Mouse (Mus musculus) spleen, adult 12 weeks (tissue): ENCODE results near the gene Tesk1.

Source experiments
- DNase-seq: peaks from one replicate; pipeline ENCODE4 v3.0.0; 2022; ENCODE audit warnings: low spot score

Tesk1 gene

DNA sequence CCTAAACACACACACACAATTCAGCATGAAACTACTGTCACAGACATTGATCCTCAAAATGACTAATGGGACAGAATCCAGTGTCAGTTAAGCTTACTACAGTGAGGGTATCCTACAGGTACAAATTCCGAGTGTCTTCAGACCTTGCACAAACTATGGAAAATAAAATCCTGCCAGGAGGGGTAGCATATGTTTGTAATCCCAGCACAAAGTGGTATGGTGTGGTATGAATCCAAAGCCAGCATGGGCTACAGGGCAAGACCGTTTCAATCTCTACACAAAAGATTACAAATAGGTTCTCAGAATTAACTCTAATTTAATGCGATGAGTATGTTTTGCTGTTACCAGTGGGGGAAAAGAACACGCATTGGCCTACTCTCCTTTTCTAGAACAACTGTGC is at the start of gene Tesk1:
TSS of gene Tesk1 (plus strand) at position 301 of the 400 bp plus-strand sequence.
- DNase-seq, result no peak

DNA sequence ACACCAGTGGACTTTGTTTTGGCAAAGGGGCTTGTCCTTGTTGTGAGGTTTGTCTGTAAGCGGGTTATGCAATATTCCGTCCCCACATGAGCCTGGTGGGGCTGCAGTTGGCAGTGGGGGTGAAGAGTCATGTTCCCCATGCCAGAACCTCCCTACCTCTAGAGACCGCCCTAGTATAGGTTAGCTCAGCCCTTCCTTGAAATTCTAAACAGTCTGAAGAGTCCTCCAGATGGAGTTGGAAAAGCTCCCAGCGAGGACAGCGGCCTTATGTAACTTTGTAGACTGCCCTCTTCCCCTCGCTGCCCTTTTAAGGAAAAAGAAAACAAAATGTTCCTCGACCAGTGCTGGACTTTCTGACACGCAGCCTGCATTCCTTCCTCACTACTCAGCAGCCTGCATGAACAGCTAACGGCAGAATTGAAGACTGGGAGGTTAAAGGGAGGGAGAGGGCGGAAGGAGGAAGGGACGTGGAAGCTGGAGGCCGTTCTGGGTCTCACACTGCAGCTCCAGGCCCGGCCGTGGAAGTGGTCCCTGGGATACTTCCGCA is 47.3 kb upstream of the Tesk1 start:
- DNase-seq, result no peak

DNA sequence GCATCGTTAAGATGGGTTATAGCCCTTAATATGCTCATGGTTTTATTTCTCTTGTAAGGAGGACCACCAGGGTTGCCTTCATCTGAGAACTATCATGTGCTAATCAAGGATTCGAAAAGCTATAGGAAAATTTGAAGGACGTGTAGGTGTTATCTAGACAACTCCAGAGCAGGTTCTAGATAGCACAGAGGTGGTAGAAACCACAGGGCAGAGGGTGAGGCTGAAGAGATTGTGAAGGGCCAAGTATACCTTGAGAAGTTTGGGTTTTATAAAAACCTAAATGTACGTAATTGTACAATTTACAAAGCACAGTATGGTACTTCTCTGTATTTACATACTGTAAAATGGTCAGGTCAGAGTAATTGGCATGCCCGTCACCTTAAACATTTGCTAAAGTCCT is 46.6 kb upstream of the Tesk1 start:
- no peak for DNase-seq

GRCm38 (mm10) chr4:43395836-43396235 is 45.9 kb upstream of the Tesk1 start:
- DNase-seq, result no peak

GRCm38 (mm10) chr4:43396381-43396780 is 45.4 kb upstream of the Tesk1 start:
- DNase-seq, result no peak

- DNase-seq, result no peak
Measured at GRCm38 (mm10) chr4:43398014-43398413, 43.7 kb upstream of the Tesk1 start.

GRCm38 (mm10) chr4:43398829-43399331 is 42.9 kb upstream of the Tesk1 start:
- no peak for DNase-seq

DNA sequence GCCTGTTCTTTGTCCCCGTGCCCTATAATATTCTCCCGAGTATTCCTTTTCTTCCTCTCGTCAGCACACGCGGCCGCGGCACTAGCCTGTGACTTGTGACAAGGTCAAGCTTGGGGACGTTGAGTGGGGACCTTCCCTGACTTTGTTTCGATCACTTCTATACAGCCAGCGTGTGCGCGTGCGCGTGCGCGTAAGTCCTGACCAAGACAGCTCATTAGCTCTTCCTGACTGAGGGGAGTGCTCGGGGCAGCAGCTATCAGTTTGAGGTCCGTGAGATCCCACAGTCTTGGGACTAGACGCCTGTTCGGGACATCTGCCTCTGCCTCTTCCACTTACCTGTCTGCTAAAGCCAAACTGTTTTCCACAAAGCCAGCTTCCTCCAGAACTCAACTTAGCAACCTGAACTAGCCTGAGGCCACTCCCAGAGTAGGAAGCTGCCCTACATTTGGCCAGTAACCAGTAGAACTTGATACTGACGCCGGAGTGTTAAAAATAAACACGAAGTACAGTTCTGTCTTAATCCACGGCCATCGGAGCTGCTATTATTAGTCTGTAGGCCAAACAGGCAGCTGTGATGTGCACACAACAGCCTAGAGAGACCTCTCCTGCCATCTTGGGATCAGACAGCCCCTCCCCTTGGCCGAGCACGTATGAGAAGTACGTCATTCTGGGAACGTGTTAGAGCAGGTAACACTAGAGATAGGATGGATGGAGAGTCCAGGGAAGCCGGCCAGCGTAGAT is 42.2 kb upstream of the Tesk1 start:
- DNase-seq, result no peak

DNA sequence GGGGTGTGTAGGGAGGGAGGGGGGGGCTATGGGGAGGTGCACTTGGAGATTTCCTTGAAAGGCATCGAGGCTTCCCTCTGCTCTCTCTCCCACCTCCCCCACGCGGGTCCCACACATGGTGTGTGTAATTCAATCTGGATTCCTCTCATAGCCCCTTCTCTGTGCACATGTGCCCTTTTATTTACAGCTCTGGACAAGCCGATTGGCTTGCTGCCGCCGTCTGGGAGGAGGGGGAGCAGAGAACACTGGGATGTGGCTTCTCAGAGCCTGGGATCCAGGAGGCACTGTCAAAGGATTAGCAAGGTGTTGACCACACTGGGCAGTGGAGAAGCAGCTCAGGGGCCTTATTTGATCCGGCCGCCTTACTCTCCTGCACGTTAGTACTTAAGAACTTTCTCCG is 40.8 kb upstream of the Tesk1 start:
- no peak for DNase-seq

- DNase-seq, result no peak
Measured at GRCm38 (mm10) chr4:43401486-43401885, 40.3 kb upstream of the Tesk1 start.

DNA sequence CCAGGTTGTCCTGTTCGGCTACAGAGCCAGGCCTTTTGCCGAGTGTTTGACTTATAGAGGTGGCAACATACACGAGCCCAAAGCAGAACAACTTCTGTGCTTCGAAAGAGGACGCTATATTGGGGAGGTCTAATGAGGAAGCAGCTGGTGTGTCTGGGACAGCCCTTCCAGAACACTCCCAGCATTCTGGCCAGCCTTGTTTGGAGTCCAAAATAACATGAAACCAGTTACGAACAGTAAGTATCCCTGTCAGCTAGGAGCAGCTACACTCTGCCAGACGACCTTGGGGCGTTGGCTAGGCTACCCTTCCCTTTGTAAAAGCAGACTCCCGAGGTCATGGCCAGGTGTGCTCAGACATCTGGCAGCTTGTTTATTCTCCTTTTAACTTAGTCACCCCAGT is 39.5 kb upstream of the Tesk1 start:
- no peak for DNase-seq

DNA sequence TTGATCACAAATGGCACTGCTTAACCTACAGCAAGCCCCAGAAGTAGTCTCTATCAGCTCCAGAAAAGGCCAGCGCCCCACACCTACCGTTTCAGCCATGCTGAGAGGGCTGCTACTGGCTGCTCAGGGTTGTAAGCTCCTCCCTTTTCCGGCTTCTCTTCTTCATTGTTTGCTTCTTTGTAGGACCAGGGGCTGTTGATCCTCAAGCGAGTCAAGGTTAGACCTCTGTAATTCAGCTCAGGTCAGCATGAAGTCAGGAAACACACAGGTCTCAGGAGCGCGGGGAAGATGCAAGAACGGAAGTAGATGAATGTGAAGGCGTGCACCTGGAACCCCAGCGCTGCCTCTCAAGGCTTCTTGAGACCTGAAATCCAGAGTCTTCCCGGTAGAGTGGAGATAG is 37.0 kb upstream of the Tesk1 start:
- no peak for DNase-seq

- DNase-seq, result no peak
Measured at GRCm38 (mm10) chr4:43406162-43406971, 35.4 kb upstream of the Tesk1 start.

- DNase-seq, result no peak
Measured at GRCm38 (mm10) chr4:43407071-43407920, 34.4 kb upstream of the Tesk1 start.

DNA sequence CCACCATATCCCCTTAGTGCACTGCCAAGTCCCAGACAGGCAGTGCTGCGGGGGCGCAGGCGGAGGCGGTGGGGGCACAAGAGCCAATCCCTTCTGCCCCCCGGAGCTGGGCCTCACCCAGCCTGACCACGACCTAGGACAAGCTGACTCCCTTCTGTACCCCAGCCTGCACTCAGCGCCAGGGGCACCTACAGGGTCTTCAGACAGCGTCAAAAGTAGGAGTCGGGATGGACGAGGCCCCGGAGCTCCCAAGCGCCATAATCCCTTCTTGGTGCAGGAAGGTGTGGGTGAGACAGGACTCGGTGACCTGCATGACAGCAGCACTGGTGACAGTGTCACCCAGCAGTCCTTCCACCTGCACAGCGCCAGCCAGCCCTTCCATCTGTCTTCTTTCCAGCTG is 27.0 kb upstream of the Tesk1 start:
- DNase-seq, result no peak

- no peak for DNase-seq
Measured at GRCm38 (mm10) chr4:43415221-43416070, 26.3 kb upstream of the Tesk1 start.

GRCm38 (mm10) chr4:43416071-43416490 is 25.7 kb upstream of the Tesk1 start:
- DNase-seq, result no peak

- DNase-seq, result no peak
Measured at GRCm38 (mm10) chr4:43417269-43418062, 24.3 kb upstream of the Tesk1 start.

GRCm38 (mm10) chr4:43418450-43418849 is 23.3 kb upstream of the Tesk1 start:
- DNase-seq, result no peak

DNA sequence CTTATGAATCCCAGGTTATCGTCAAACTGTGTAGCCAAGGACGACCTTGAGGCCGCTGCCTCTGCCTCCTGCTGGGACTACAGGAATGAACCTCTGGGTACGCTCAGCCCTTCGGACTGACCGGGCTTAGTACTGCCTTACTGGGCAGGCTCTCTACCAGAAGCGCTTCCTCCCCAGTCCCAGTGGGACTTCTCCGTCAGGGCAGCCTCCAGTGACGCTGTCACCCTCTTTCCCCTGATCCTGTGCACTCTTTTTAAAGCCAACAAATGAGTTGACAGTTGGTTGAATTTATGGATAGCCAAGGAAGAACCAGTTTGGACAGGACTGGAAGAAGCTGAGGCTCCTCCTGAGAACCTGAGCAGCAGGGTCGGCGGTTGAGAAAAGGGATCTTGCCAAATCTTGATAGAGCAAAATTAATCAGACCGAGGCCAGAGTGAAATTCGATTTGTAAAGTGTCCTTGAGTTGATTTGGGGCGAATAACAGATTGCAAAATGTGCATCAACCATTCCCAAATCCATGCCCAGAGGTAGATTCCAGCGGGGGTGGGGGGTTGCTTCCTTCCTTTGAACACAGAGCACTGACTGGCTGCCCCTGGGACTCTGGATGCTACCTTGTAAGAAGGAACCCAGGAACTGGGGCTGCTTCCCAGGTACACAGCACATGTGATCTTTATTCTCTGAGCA is 22.6 kb upstream of the Tesk1 start:
- no peak for DNase-seq
